Mouse (Mus musculus) intestine, embryonic 14.5 days (tissue): ENCODE measurements around the gene Tlr8. TPM values are rescaled to one million over a fixed set of nuclear protein-coding genes. Genes with fewer than 3 reads are reported as not detected.
"Not testable (repeated sequence)": the region's sequence is repeated elsewhere in the genome, so short reads cannot be mapped to it uniquely, and the experiment has no call there.

Experiments
- ATAC-seq: fragments of 200-750 bp; cut with Nextera tagmentation; replicated peaks from 2 replicates; pipeline ENCODE4 v1.8.0; 2017; ENCODE audit warnings: low read depth, moderate number of reproducible peaks, moderate TSS enrichment, moderate library complexity; ENCODE audit not compliant: low FRiP score, low TSS enrichment
- DNase-seq: peaks from one replicate; pipeline ENCODE4 v3.0.0-alpha.2; 2018; ENCODE audit warnings: low spot score
- H3K27ac ChIP-seq: fragments of 300-500 bp; sonication (generic); 2 replicates; pipeline ENCODE4 v1.5.1; 2014; ENCODE audit warnings: low read depth, mild to moderate bottlenecking, control low read depth
- H3K27me3 ChIP-seq: fragments of 300-500 bp; sonication (generic); replicated peaks from 2 replicates; pipeline ENCODE4 v1.6.1; 2014; ENCODE audit warnings: low read length, control low read depth; ENCODE audit not compliant: control insufficient read depth, insufficient read depth
- H3K36me3 ChIP-seq: fragments of 300-500 bp; sonication (generic); 2 replicates; pipeline ENCODE4 v1.6.1; 2014; ENCODE audit warnings: low read length, control low read depth; ENCODE audit not compliant: control insufficient read depth, insufficient read depth
- H3K4me1 ChIP-seq: fragments of 300-500 bp; sonication (generic); replicated peaks from 2 replicates; pipeline ENCODE4 v1.6.1; 2014; ENCODE audit warnings: low read length, control low read depth, mixed read lengths; ENCODE audit not compliant: control insufficient read depth, insufficient read depth
- H3K4me2 ChIP-seq: fragments of 300-500 bp; sonication (generic); 2 replicates; pipeline ENCODE4 v1.6.1; 2014; ENCODE audit warnings: low read length
- H3K4me3 ChIP-seq: fragments of 300-500 bp; sonication (generic); 2 replicates; pipeline ENCODE4 v1.5.1; 2014; ENCODE audit warnings: low read depth, low read length, control low read depth, mixed read lengths
- H3K9ac ChIP-seq: fragments of 300-500 bp; sonication (generic); 2 replicates; pipeline ENCODE4 v1.6.1; 2014; ENCODE audit warnings: mild to moderate bottlenecking, low read length
- H3K9me3 ChIP-seq: fragments of 300-500 bp; sonication (generic); 2 replicates; pipeline ENCODE4 v1.6.1; 2016; ENCODE audit warnings: low read length, control low read depth; ENCODE audit not compliant: control insufficient read depth
- WGBS: fragments of 180-500 bp; shearing (Covaris S2); extraction: QIAGEN DNeasy Blood & Tissue Kit; methylation state at CpG from one replicate; pipeline ENCODE4 v1.1.7; 2014; 5-methylcytosine and 5-hydroxymethylcytosine counted together
- polyA plus RNA-seq: library from polyadenylated mRNA; unstranded; fragments of >200 nt; fragmentation: Nextera tagmentation; extraction: Ambion mirVana; gene quantifications from 2 replicates; pipeline ENCODE4 v1.2.1, GENCODE M21; 2014

Gene Tlr8
- 0.26 and 0.45 TPM in 2 replicates for polyA plus RNA-seq

GRCm38 (mm10) chrX:167264086-167264485 lies at the start of gene Tlr8:
TSS of gene Tlr8 (minus strand) at chrX:167264329.
- ATAC-seq, result no peak
- Histone ChIP-seq H3K4me1 (no peaks in the 10 kb centered on the region), H3K27me3 (0 out of 2 replicates have a peak, but pooled peaks cover 5% of the 10 kb centered on the region), H3K9me3 (no peaks in the 10 kb centered on the region), H3K4me3 (no peak within 1 kb of the TSS), H3K36me3 (no peaks in the 10 kb centered on the region), H3K9ac (no peak within 1 kb of the TSS), H3K4me2 (no peak within 1 kb of the TSS), H3K27ac (no peak within 1 kb of the TSS)
- no peak for DNase-seq
- WGBS, result 75% methylated on average over 4 of the region's 4 CpGs

- not testable (repeated sequence) for H3K4me2 ChIP-seq, H3K27ac ChIP-seq, H3K4me1 ChIP-seq, H3K9ac ChIP-seq, H3K27me3 ChIP-seq, H3K9me3 ChIP-seq, ATAC-seq, H3K4me3 ChIP-seq, H3K36me3 ChIP-seq, DNase-seq
- no CpG with 5 or more reads among the region's 1 CpGs for WGBS
Observed at GRCm38 (mm10) chrX:167302061-167302460, 37.9 kb upstream of the Tlr8 start.

- no peaks in the 10 kb centered on the region for H3K36me3 ChIP-seq
- H3K9me3 ChIP-seq, result no peaks in the 10 kb centered on the region
- no peaks in the 10 kb centered on the region for H3K4me1 ChIP-seq
- H3K9ac ChIP-seq, result no peak overlapping the region
- H3K4me3 ChIP-seq, result peak overlapping the region; percentile 24
- 0 out of 2 replicates have a peak, but pooled peaks cover 2% of the 10 kb centered on the region for H3K27me3 ChIP-seq
- ATAC-seq, result no peak
- H3K27ac ChIP-seq, result no peak overlapping the region
- H3K4me2 ChIP-seq, result peak overlapping the region; percentile 40
- DNase-seq, result peak; percentile 85
- 17% methylated on average over 9 of the region's 9 CpGs for whole genome bisulfite sequencing
Observed at GRCm38 (mm10) chrX:167276953-167277352, 12.8 kb upstream of the Tlr8 start.

GRCm38 (mm10) chrX:167276551-167276950 lies 12.4 kb upstream of the Tlr8 start:
- Histone ChIP-seq H3K4me1 (no peaks in the 10 kb centered on the region), H3K27me3 (0 out of 2 replicates have a peak, but pooled peaks cover 2% of the 10 kb centered on the region), H3K36me3 (no peaks in the 10 kb centered on the region), H3K9me3 (no peaks in the 10 kb centered on the region), H3K4me2 (peak overlapping the region; percentile 40), H3K27ac (no peak overlapping the region), H3K4me3 (peak overlapping the region; percentile 24), H3K9ac (no peak overlapping the region)
- ATAC-seq (no peak), DNase-seq (peak; percentile 54)
- 33% methylated on average over 10 of the region's 10 CpGs for WGBS

GRCm38 (mm10) chrX:167263530-167263929 lies 599 bp downstream of the Tlr8 start:
- no peaks in the 10 kb centered on the region for H3K4me1 ChIP-seq
- ATAC-seq (no peak), DNase-seq (no peak)
- H3K36me3 ChIP-seq, result no peaks in the 10 kb centered on the region
- no peak overlapping the region for H3K4me2 ChIP-seq
- H3K4me3 ChIP-seq, result no peak overlapping the region
- WGBS, result 83% methylated on average over 4 of the region's 4 CpGs
- no peaks in the 10 kb centered on the region for H3K9me3 ChIP-seq
- H3K27ac ChIP-seq, result no peak overlapping the region
- 0 out of 2 replicates have a peak, but pooled peaks cover 5% of the 10 kb centered on the region for H3K27me3 ChIP-seq
- H3K9ac ChIP-seq, result no peak overlapping the region

GRCm38 (mm10) chrX:167241736-167242135 lies 22.4 kb downstream of the Tlr8 start:
- Histone ChIP-seq H3K4me3 (no peak overlapping the region), H3K27me3 (peaks cover 12% of the 10 kb centered on the region; the same call in 1 of the 2 replicates), H3K4me2 (no peak overlapping the region), H3K36me3 (no peaks in the 10 kb centered on the region), H3K4me1 (no peaks in the 10 kb centered on the region), H3K9me3 (no peaks in the 10 kb centered on the region), H3K9ac (no peak overlapping the region), H3K27ac (no peak overlapping the region)
- no peak for DNase-seq
- 94% methylated on average over 3 of the region's 3 CpGs for WGBS
- ATAC-seq, result no peak

- Histone ChIP-seq H3K4me2 (no peak overlapping the region), H3K4me1 (no peaks in the 10 kb centered on the region), H3K36me3 (no peaks in the 10 kb centered on the region), H3K4me3 (no peak overlapping the region), H3K9ac (no peak overlapping the region), H3K27ac (no peak overlapping the region), H3K27me3 (peaks cover 8% of the 10 kb centered on the region; the same call in 1 of the 2 replicates), H3K9me3 (no peaks in the 10 kb centered on the region)
- WGBS, result 62% methylated on average over 9 of the region's 9 CpGs
- DNase-seq, result no peak
- no peak for ATAC-seq
Observed at GRCm38 (mm10) chrX:167239293-167239921, 24.7 kb downstream of the Tlr8 start.

- Histone ChIP-seq H3K36me3 (no peaks in the 10 kb centered on the region), H3K4me1 (no peaks in the 10 kb centered on the region), H3K9me3 (no peaks in the 10 kb centered on the region), H3K27me3 (no peaks in the 10 kb centered on the region), H3K27ac (peak overlapping the region; percentile 43; the same call in 1 of the 2 replicates), H3K4me2 (no peak overlapping the region), H3K9ac (no peak overlapping the region), H3K4me3 (no peak overlapping the region)
- 25% methylated on average over 9 of the region's 9 CpGs for WGBS
- ATAC-seq (peak; percentile 94), DNase-seq (peak; percentile 85)
Observed at GRCm38 (mm10) chrX:167233104-167233687, 30.9 kb downstream of the Tlr8 start.

- no peaks in the 10 kb centered on the region for H3K27me3 ChIP-seq
- H3K4me2 ChIP-seq, result no peak overlapping the region
- WGBS, result 55% methylated on average over 8 of the region's 8 CpGs
- no peak overlapping the region for H3K27ac ChIP-seq
- H3K36me3 ChIP-seq, result no peaks in the 10 kb centered on the region
- ATAC-seq (no peak), DNase-seq (no peak)
- H3K4me3 ChIP-seq, result no peak overlapping the region
- no peaks in the 10 kb centered on the region for H3K9me3 ChIP-seq
- no peaks in the 10 kb centered on the region for H3K4me1 ChIP-seq
- no peak overlapping the region for H3K9ac ChIP-seq
Observed at GRCm38 (mm10) chrX:167231150-167231549, 33.0 kb downstream of the Tlr8 start.
